Mouse (Mus musculus) heart, postnatal 0 days (tissue): ENCODE results near the gene Tppp. TPM values are rescaled to one million over a fixed set of nuclear protein-coding genes. Genes with fewer than 3 reads are reported as not detected.
"Not testable (repeated sequence)": the region's sequence is repeated elsewhere in the genome, so short reads cannot be mapped to it uniquely, and the experiment has no call there.

ENCODE experiments used
- ATAC-seq: fragments of 200-750 bp; cut with Nextera tagmentation; 2 replicates; pipeline ENCODE4 v1.8.0; 2017; ENCODE audit warnings: low read depth, moderate number of reproducible peaks, moderate library complexity; ENCODE audit not compliant: insufficient read depth
- DNase-seq: peaks from one replicate; pipeline ENCODE4 v3.0.0-alpha.2; 2016; ENCODE audit warnings: low spot score
- H3K27ac ChIP-seq: fragments of 300-500 bp; sonication (generic); 2 replicates; pipeline ENCODE4 v1.5.1; 2014; ENCODE audit warnings: low read depth, mild to moderate bottlenecking
- H3K27me3 ChIP-seq: fragments of 300-500 bp; sonication (generic); 2 replicates; pipeline ENCODE4 v1.6.1; 2014; ENCODE audit warnings: low read length, mixed read lengths; ENCODE audit not compliant: control insufficient read depth, insufficient read depth
- H3K36me3 ChIP-seq: fragments of 300-500 bp; sonication (generic); replicated peaks from 2 replicates; pipeline ENCODE4 v1.6.1; 2014; ENCODE audit warnings: low read length, mixed read lengths; ENCODE audit not compliant: control insufficient read depth, insufficient read depth
- H3K4me1 ChIP-seq: fragments of 300-500 bp; sonication (generic); 2 replicates; pipeline ENCODE4 v1.6.1; 2014; ENCODE audit warnings: antibody characterized with exemption; ENCODE audit not compliant: control insufficient read depth, insufficient read depth
- H3K4me2 ChIP-seq: fragments of 300-500 bp; sonication (generic); 2 replicates; pipeline ENCODE4 v1.6.1; 2014; ENCODE audit warnings: low read depth, mild to moderate bottlenecking, low read length, moderate library complexity
- H3K4me3 ChIP-seq: fragments of 300-500 bp; sonication (generic); 2 replicates; pipeline ENCODE4 v1.5.1; 2014; ENCODE audit warnings: low read depth, low read length
- H3K9ac ChIP-seq: fragments of 300-500 bp; sonication (generic); replicated peaks from 2 replicates; pipeline ENCODE4 v1.6.1; 2014; ENCODE audit warnings: low read depth, low read length, mixed read lengths
- H3K9me3 ChIP-seq: fragments of 300-500 bp; sonication (generic); replicated peaks from 2 replicates; pipeline ENCODE4 v1.6.1; 2016; ENCODE audit warnings: low read length; ENCODE audit not compliant: control insufficient read depth
- CTCF ChIP-seq: IDR thresholded peaks from 2 replicates; pipeline ENCODE4 v1.5.1; 2016; ENCODE audit warnings: antibody characterized with exemption, control low read depth, low read depth
- EP300 ChIP-seq: IDR thresholded peaks from 2 replicates; pipeline ENCODE4 v1.6.1; 2016; ENCODE audit warnings: antibody characterized with exemption, low read depth
- WGBS: fragments of 180-500 bp; shearing (Covaris S2); extraction: QIAGEN DNeasy Blood & Tissue Kit; methylation state at CpG from one replicate; pipeline ENCODE4 v1.1.7; 2014; 5-methylcytosine and 5-hydroxymethylcytosine counted together
- polyA plus RNA-seq: library from polyadenylated mRNA; unstranded; fragments of >200 nt; fragmentation: Nextera tagmentation; extraction: Ambion mirVana; gene quantifications from 2 replicates; pipeline ENCODE4 v1.2.1, GENCODE M21; 2015
- total RNA-seq: library from RNA; depleted of rRNA; stranded (reverse); fragments of >200 nt; gene quantifications from 2 replicates; pipeline ENCODE4 v1.2.3, GENCODE M21; 2014; ENCODE audit warnings: low replicate concordance

The Tppp gene
- total and polyA plus RNA-seq, 2 experiments from 2014 or later: 5.8 to 16.9 TPM

- Histone ChIP-seq H3K4me2 (peak overlapping the region; percentile 72), H3K4me1 (no peaks in the 10 kb centered on the region), H3K4me3 (peak overlapping the region; percentile 70), H3K27ac (no peak overlapping the region), H3K9ac (peak overlapping the region; percentile 69; the same call in 1 of the 2 replicates), H3K36me3 (peaks cover 6% of the 10 kb centered on the region), H3K27me3 (no peaks in the 10 kb centered on the region), H3K9me3 (no peaks in the 10 kb centered on the region)
- no peak for TF ChIP-seq EP300
- no peak for TF ChIP-seq CTCF
- DNase-seq (no peak), ATAC-seq (no peak)
- WGBS: 23% methylated on average over 10 of the region's 11 CpGs
Observed at GRCm38 (mm10) chr13:74062378-74063128, 53.3 kb downstream of the Tppp start.

- Histone ChIP-seq H3K4me2 (no peak overlapping the region), H3K4me3 (no peak overlapping the region), H3K9ac (no peak overlapping the region), H3K9me3 (no peaks in the 10 kb centered on the region), H3K27me3 (no peaks in the 10 kb centered on the region), H3K4me1 (no peaks in the 10 kb centered on the region), H3K36me3 (no peaks in the 10 kb centered on the region), H3K27ac (no peak overlapping the region)
- ATAC-seq (no peak), DNase-seq (no peak)
- no peak for TF ChIP-seq EP300
- no peak for TF ChIP-seq CTCF
- 86% methylated on average over 1 of the region's 1 CpGs for WGBS
Observed at GRCm38 (mm10) chr13:74063340-74064050, 54.3 kb downstream of the Tppp start.

- no peaks in the 10 kb centered on the region for H3K9me3 ChIP-seq
- H3K4me2 ChIP-seq: no peak overlapping the region
- no peak for TF ChIP-seq CTCF
- no peak for TF ChIP-seq EP300
- H3K4me1 ChIP-seq: no peaks in the 10 kb centered on the region
- H3K4me3 ChIP-seq: no peak overlapping the region
- no peak overlapping the region for H3K9ac ChIP-seq
- 78% methylated on average over 1 of the region's 1 CpGs for WGBS
- no peak overlapping the region for H3K27ac ChIP-seq
- H3K36me3 ChIP-seq: no peaks in the 10 kb centered on the region
- no peak for ATAC-seq
- no peak for DNase-seq
- no peaks in the 10 kb centered on the region for H3K27me3 ChIP-seq
Observed at GRCm38 (mm10) chr13:74066576-74066975, 57.4 kb downstream of the Tppp start.

- H3K4me2 ChIP-seq, H3K4me3 ChIP-seq, H3K9ac ChIP-seq, DNase-seq, H3K4me1 ChIP-seq, H3K27ac ChIP-seq, H3K36me3 ChIP-seq, H3K27me3 ChIP-seq, ATAC-seq, H3K9me3 ChIP-seq: not testable (repeated sequence)
- whole genome bisulfite sequencing: 50% methylated on average over 1 of the region's 1 CpGs
Observed at GRCm38 (mm10) chr13:74071244-74071643, 62.0 kb downstream of the Tppp start.

- Histone ChIP-seq H3K9me3 (no peaks in the 10 kb centered on the region), H3K27me3 (no peaks in the 10 kb centered on the region), H3K4me1 (no peaks in the 10 kb centered on the region), H3K27ac (no peak overlapping the region), H3K4me2 (no peak overlapping the region), H3K4me3 (no peak overlapping the region), H3K36me3 (no peaks in the 10 kb centered on the region), H3K9ac (no peak overlapping the region)
- DNase-seq (no peak), ATAC-seq (no peak)
- TF ChIP-seq CTCF: no peak
- TF ChIP-seq EP300: no peak
- 68% methylated on average over 3 of the region's 3 CpGs for WGBS
Observed at GRCm38 (mm10) chr13:74071714-74072113, 62.5 kb downstream of the Tppp start.
